Mouse (Mus musculus) myocyte (in vitro differentiated cells): ENCODE data around the gene Cdc42ep3. TPM values are rescaled to one million over a fixed set of nuclear protein-coding genes. Genes with fewer than 3 reads are reported as not detected.

Source experiments
- H3K27me3 ChIP-seq: one replicate; pipeline ENCODE4 v1.6.1; 2011; ENCODE audit not compliant: control insufficient read depth, insufficient read depth, insufficient read length
- H3K36me3 ChIP-seq: one replicate; pipeline ENCODE4 v1.6.1; 2011; ENCODE audit not compliant: control insufficient read depth, insufficient read depth
- H3K4me2 ChIP-seq: one replicate; pipeline ENCODE4 v1.6.1; 2011; ENCODE audit warnings: low read depth, control low read depth
- H3K4me3 ChIP-seq: one replicate; pipeline ENCODE4 v1.5.1; 2011; ENCODE audit warnings: mild to moderate bottlenecking, control low read depth, moderate library complexity
- H3K79me2 ChIP-seq: one replicate; pipeline ENCODE4 v1.6.1; 2011; ENCODE audit not compliant: control insufficient read depth, insufficient read depth
- H3ac ChIP-seq: one replicate; pipeline ENCODE4 v1.6.1; 2011; ENCODE audit not compliant: control insufficient read depth, insufficient read length
- CEBPB ChIP-seq: IDR thresholded peaks from 2 replicates; pipeline ENCODE4 v1.6.1; 2011; ENCODE audit warnings: mild to moderate bottlenecking, moderate library complexity; ENCODE audit not compliant: poor library complexity, insufficient read depth, severe bottlenecking
- E2F4 ChIP-seq: IDR thresholded peaks from one replicate; pipeline ENCODE4 v1.6.1; 2011; ENCODE audit warnings: mild to moderate bottlenecking, control low read depth, moderate library complexity; ENCODE audit not compliant: insufficient read depth
- MAX ChIP-seq: IDR thresholded peaks from one replicate; pipeline ENCODE4 v1.6.1; 2011; ENCODE audit warnings: low read depth, mild to moderate bottlenecking, control low read depth
- MYOD1 ChIP-seq, 3 experiments: IDR thresholded peaks; one replicate each; pipeline ENCODE4 v1.6.1; 2011; ENCODE audit warnings: control low read depth in 2 of 3, low read depth in 2 of 3, mild to moderate bottlenecking in 2 of 3, moderate library complexity in 1 of 3; ENCODE audit not compliant: insufficient read length in 2 of 3, control insufficient read depth in 1 of 3
- MYOG ChIP-seq, 3 experiments: IDR thresholded peaks; one replicate each; pipeline ENCODE4 v1.6.1; 2011; ENCODE audit warnings: control low read depth in 2 of 3, low read depth in 2 of 3, mild to moderate bottlenecking in 2 of 3; ENCODE audit not compliant: insufficient read length in 2 of 3, control insufficient read depth in 1 of 3, insufficient read depth in 1 of 3
- POLR2A ChIP-seq: IDR thresholded peaks from one replicate; pipeline ENCODE4 v1.6.1; 2011; ENCODE audit warnings: low read depth, mild to moderate bottlenecking, control low read depth, moderate library complexity; ENCODE audit not compliant: insufficient read length
- POLR2AphosphoS2 ChIP-seq: IDR thresholded peaks from one replicate; pipeline ENCODE4 v1.6.1; 2011; ENCODE audit warnings: low read depth, control low read depth; ENCODE audit not compliant: insufficient read length
- REST ChIP-seq: IDR thresholded peaks from one replicate; pipeline ENCODE4 v1.6.1; 2011; ENCODE audit warnings: mild to moderate bottlenecking, control low read depth, moderate library complexity; ENCODE audit not compliant: insufficient read depth, insufficient read length
- SRF ChIP-seq: IDR thresholded peaks from one replicate; pipeline ENCODE4 v1.6.1; 2011; ENCODE audit warnings: low read depth; ENCODE audit not compliant: control insufficient read depth, insufficient read length
- TCF12 ChIP-seq: IDR thresholded peaks from one replicate; pipeline ENCODE4 v1.6.1; 2011; ENCODE audit warnings: mild to moderate bottlenecking, control low read depth; ENCODE audit not compliant: poor library complexity, insufficient read depth, severe bottlenecking
- TCF3 ChIP-seq: IDR thresholded peaks from one replicate; pipeline ENCODE4 v1.6.1; 2011; ENCODE audit warnings: low read depth, control low read depth; ENCODE audit not compliant: insufficient read length
- USF1 ChIP-seq: IDR thresholded peaks from one replicate; pipeline ENCODE4 v1.6.1; 2011; ENCODE audit warnings: low read depth, mild to moderate bottlenecking, control low read depth, moderate library complexity
- polyA plus RNA-seq: library from polyadenylated mRNA; unstranded; fragments of >200 nt; fragmentation: generic; extraction: Trizol; gene quantifications from one replicate; pipeline ENCODE4 v1.2.1, GENCODE M21; 2012; ENCODE audit warnings: missing spikeins

Cdc42ep3 gene
- polyA plus RNA-seq, 1 experiment = 42.8 TPM

GRCm38 (mm10) chr17:79298968-79299367, 55.9 kb downstream of the Cdc42ep3 start:
- TF ChIP-seq MYOG (IDR thresholded peaks at IDR 0.05; ENCODE audit: control insufficient read depth in 1 of 3, insufficient read depth in 1 of 3, insufficient read length in 2 of 3, low read depth in 2 of 3) (peak in 1 of 3 experiments; percentile 60), TCF3 (no peak), MYOD1 (IDR thresholded peaks at IDR 0.05; ENCODE audit: control insufficient read depth in 1 of 3, insufficient read length in 2 of 3, low read depth in 2 of 3) (peak; percentile 38 to 88 (median 55))
- Histone ChIP-seq H3K79me2 (no peaks in the 10 kb centered on the region), H3K4me3 (no peak overlapping the region), H3K4me2 (no peak overlapping the region), H3K36me3 (no peaks in the 10 kb centered on the region), H3ac (no peak overlapping the region), H3K27me3 (no peaks in the 10 kb centered on the region)

- no peak overlapping the region for H3K4me3 ChIP-seq
- no peak for TF ChIP-seq REST
- TF ChIP-seq POLR2A = no peak
- no peak for TF ChIP-seq SRF
- no peak for TF ChIP-seq CEBPB
- TF ChIP-seq TCF3 = no peak
- TF ChIP-seq E2F4 = no peak
- TF ChIP-seq USF1 = no peak
- no peaks in the 10 kb centered on the region for H3K27me3 ChIP-seq
- H3K4me2 ChIP-seq = peak overlapping the region; percentile 32
- H3K36me3 ChIP-seq = no peaks in the 10 kb centered on the region
- no peak overlapping the region for H3ac ChIP-seq
- H3K79me2 ChIP-seq = no peaks in the 10 kb centered on the region
Observed at GRCm38 (mm10) chr17:79295926-79296325, 59.0 kb downstream of the Cdc42ep3 start.

GRCm38 (mm10) chr17:79291672-79292071, 63.2 kb downstream of the Cdc42ep3 start:
- Histone ChIP-seq H3ac (no peak overlapping the region), H3K36me3 (no peaks in the 10 kb centered on the region), H3K4me3 (no peak overlapping the region), H3K27me3 (no peaks in the 10 kb centered on the region), H3K79me2 (no peaks in the 10 kb centered on the region), H3K4me2 (no peak overlapping the region)
- TF ChIP-seq MYOG (IDR thresholded peaks at IDR 0.05; ENCODE audit: control insufficient read depth in 1 of 3, insufficient read depth in 1 of 3, insufficient read length in 2 of 3, low read depth in 2 of 3) (no peak), TCF3 (no peak), REST (no peak), POLR2A (no peak)

GRCm38 (mm10) chr17:79290697-79291096, 64.2 kb downstream of the Cdc42ep3 start:
- no peaks in the 10 kb centered on the region for H3K79me2 ChIP-seq
- H3ac ChIP-seq = no peak overlapping the region
- no peaks in the 10 kb centered on the region for H3K36me3 ChIP-seq
- TF ChIP-seq MYOD1 (IDR thresholded peaks at IDR 0.05; ENCODE audit: control insufficient read depth in 1 of 3, insufficient read length in 2 of 3, low read depth in 2 of 3) = peak; percentile 65 to 90 (median 78)
- TF ChIP-seq REST = no peak
- TF ChIP-seq MYOG (IDR thresholded peaks at IDR 0.05; ENCODE audit: control insufficient read depth in 1 of 3, insufficient read depth in 1 of 3, insufficient read length in 2 of 3, low read depth in 2 of 3) = peak in 2 of 3 experiments; percentile 36 to 47
- no peak for TF ChIP-seq TCF12
- no peak for TF ChIP-seq E2F4
- TF ChIP-seq SRF = no peak
- no peak overlapping the region for H3K4me3 ChIP-seq
- peak overlapping the region; percentile 51 for H3K4me2 ChIP-seq
- H3K27me3 ChIP-seq = no peaks in the 10 kb centered on the region

- no peak for TF ChIP-seq MAX
- TF ChIP-seq TCF12 = no peak
- no peak for TF ChIP-seq USF1
- no peak for TF ChIP-seq TCF3
- no peak for TF ChIP-seq MYOD1 (IDR thresholded peaks at IDR 0.05; ENCODE audit: control insufficient read depth in 1 of 3, insufficient read length in 2 of 3, low read depth in 2 of 3)
- no peak for TF ChIP-seq REST
- no peak for TF ChIP-seq MYOG (IDR thresholded peaks at IDR 0.05; ENCODE audit: control insufficient read depth in 1 of 3, insufficient read depth in 1 of 3, insufficient read length in 2 of 3, low read depth in 2 of 3)
- no peak for TF ChIP-seq POLR2A
- TF ChIP-seq POLR2AphosphoS2 = no peak
- TF ChIP-seq CEBPB = no peak
- TF ChIP-seq SRF = no peak
- TF ChIP-seq E2F4 = no peak
- no peaks in the 10 kb centered on the region for H3K36me3 ChIP-seq
- H3K79me2 ChIP-seq = no peaks in the 10 kb centered on the region
- no peak overlapping the region for H3ac ChIP-seq
- no peak overlapping the region for H3K4me3 ChIP-seq
- H3K27me3 ChIP-seq = no peaks in the 10 kb centered on the region
- H3K4me2 ChIP-seq = no peak overlapping the region
Observed at GRCm38 (mm10) chr17:79287302-79287701, 67.6 kb downstream of the Cdc42ep3 start.
